Mouse (Mus musculus) heart, embryonic 13.5 days (tissue): ENCODE data around the gene Cd72. TPM values are rescaled to one million over a fixed set of nuclear protein-coding genes. Genes with fewer than 3 reads are reported as not detected.

ENCODE experiments used
- ATAC-seq: fragments of 200-750 bp; cut with Nextera tagmentation; 2 replicates; pipeline ENCODE4 v1.8.0; 2017; ENCODE audit warnings: moderate TSS enrichment; ENCODE audit not compliant: insufficient number of reproducible peaks, low FRiP score, low TSS enrichment; ENCODE audit errors: extremely low read depth
- H3K27ac ChIP-seq: fragments of 300-500 bp; sonication (generic); replicated peaks from 2 replicates; pipeline ENCODE4 v1.5.1; 2015; ENCODE audit warnings: moderate library complexity, mild to moderate bottlenecking, inconsistent platforms
- H3K27me3 ChIP-seq: fragments of 300-500 bp; sonication (generic); replicated peaks from 2 replicates; pipeline ENCODE4 v1.6.1; 2015; ENCODE audit warnings: mild to moderate bottlenecking, inconsistent platforms
- H3K36me3 ChIP-seq: fragments of 300-500 bp; sonication (generic); 2 replicates; pipeline ENCODE4 v1.6.1; 2015; ENCODE audit warnings: mild to moderate bottlenecking, inconsistent platforms
- H3K4me1 ChIP-seq: fragments of 300-500 bp; sonication (generic); 2 replicates; pipeline ENCODE4 v1.6.1; 2015; ENCODE audit warnings: inconsistent platforms
- H3K4me2 ChIP-seq: fragments of 300-500 bp; sonication (generic); 2 replicates; pipeline ENCODE4 v1.6.1; 2015; ENCODE audit warnings: inconsistent platforms, mild to moderate bottlenecking, moderate library complexity
- H3K4me3 ChIP-seq: fragments of 300-500 bp; sonication (generic); 2 replicates; pipeline ENCODE4 v1.5.1; 2015; ENCODE audit warnings: moderate library complexity, mild to moderate bottlenecking, inconsistent platforms
- H3K9ac ChIP-seq: fragments of 300-500 bp; sonication (generic); 2 replicates; pipeline ENCODE4 v1.6.1; 2015; ENCODE audit warnings: inconsistent platforms, mild to moderate bottlenecking, moderate library complexity
- H3K9me3 ChIP-seq: fragments of 300-500 bp; sonication (generic); 2 replicates; pipeline ENCODE4 v1.6.1; 2016; ENCODE audit warnings: inconsistent platforms
- WGBS: fragments of 180-500 bp; shearing (Covaris S2); methylation state at CpG from one replicate; pipeline ENCODE4 v1.1.7; 2015; ENCODE audit warnings: mixed read lengths; 5-methylcytosine and 5-hydroxymethylcytosine counted together
- polyA plus RNA-seq: library from polyadenylated mRNA; unstranded; fragments of >200 nt; fragmentation: Nextera tagmentation; extraction: Ambion mirVana; gene quantifications from 2 replicates; pipeline ENCODE4 v1.2.1, GENCODE M21; 2015

Cd72 gene
- polyA plus RNA-seq, 1 experiment from 2014 or later: 1.9 TPM

DNA sequence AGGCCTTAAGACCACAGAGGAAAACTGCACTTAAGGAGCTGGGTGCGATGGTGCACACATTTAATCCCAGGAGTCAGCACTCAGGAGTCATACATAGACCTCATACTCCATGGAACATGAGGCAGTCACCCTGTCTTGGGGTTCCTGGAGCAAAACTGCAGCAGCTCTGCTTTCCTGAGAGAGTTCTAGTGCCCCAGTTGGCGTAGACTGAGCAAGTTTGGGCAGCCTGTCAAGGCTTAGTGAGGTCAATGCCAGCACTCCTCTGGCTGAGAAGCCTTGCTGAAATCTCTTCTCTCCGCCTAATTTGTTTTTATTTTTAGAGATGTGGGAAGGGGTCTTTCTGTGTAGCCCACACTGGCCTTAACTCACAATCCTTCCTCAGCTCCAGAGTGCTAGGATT is 5.9 kb downstream of the Cd72 start:
- ATAC-seq: no peak
- H3K27ac ChIP-seq: no peak overlapping the region
- H3K4me1 ChIP-seq: peaks cover 33% of the 10 kb centered on the region
- peaks cover 43% of the 10 kb centered on the region for H3K36me3 ChIP-seq
- no peak overlapping the region for H3K4me3 ChIP-seq
- H3K27me3 ChIP-seq: peaks cover 26% of the 10 kb centered on the region
- WGBS: 87% methylated on average over 3 of the region's 3 CpGs
- no peak overlapping the region for H3K4me2 ChIP-seq
- H3K9ac ChIP-seq: no peak overlapping the region
- H3K9me3 ChIP-seq: no peaks in the 10 kb centered on the region

DNA sequence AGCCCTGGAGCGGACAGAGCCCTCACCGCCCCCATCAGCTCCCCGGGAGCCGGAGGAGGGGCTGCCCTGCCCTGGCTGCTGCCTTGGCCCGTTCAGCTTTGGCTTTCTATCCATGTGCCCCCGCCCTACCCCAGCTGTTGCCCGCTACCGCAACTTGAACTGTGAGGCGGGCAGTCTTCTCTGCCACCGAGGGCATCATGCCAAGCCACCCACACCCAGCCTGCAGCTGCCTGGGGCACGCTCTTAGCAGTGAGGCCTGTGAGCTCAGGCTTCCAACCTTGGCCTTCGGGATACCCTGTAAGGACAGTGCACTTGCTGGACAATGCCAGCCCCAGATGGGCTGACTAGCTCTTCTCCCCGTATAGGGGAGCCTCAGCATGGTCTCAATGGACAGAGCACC is 7.2 kb downstream of the Cd72 start:
- no peak overlapping the region for H3K27ac ChIP-seq
- no peak overlapping the region for H3K4me2 ChIP-seq
- H3K9me3 ChIP-seq: no peaks in the 10 kb centered on the region
- WGBS: 89% methylated on average over 13 of the region's 13 CpGs
- no peak overlapping the region for H3K9ac ChIP-seq
- peaks cover 43% of the 10 kb centered on the region for H3K36me3 ChIP-seq
- peaks cover 22% of the 10 kb centered on the region for H3K4me1 ChIP-seq
- H3K27me3 ChIP-seq: peaks cover 13% of the 10 kb centered on the region
- no peak overlapping the region for H3K4me3 ChIP-seq
- ATAC-seq: no peak

DNA sequence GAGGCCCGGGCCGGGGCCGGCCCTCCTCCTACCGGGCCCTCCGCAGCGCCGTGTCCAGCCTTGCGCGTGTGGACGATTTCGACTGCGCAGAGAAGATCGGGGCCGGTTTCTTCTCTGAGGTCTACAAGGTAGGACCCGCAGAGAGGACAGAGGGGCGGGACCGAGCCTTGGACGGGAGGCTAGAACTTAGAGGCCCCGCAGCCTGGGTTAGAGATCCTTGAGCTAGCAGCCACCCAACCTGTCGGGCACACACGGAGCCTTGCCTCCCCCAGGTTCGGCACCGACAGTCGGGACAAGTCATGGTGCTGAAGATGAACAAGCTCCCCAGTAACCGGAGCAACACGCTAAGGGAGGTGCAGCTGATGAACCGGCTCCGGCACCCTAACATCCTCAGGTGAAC is 10.9 kb downstream of the Cd72 start:
- Histone ChIP-seq H3K4me3 (peak overlapping the region; percentile 96), H3K9ac (peak overlapping the region; percentile 99), H3K27me3 (no peaks in the 10 kb centered on the region), H3K36me3 (peaks cover 40% of the 10 kb centered on the region), H3K9me3 (no peaks in the 10 kb centered on the region), H3K4me1 (peaks cover 18% of the 10 kb centered on the region), H3K4me2 (peak overlapping the region; percentile 97), H3K27ac (peak overlapping the region; percentile 96)
- WGBS: 1% methylated on average over 26 of the region's 28 CpGs
- ATAC-seq: no peak; the same call in 1 of the 2 replicates

DNA sequence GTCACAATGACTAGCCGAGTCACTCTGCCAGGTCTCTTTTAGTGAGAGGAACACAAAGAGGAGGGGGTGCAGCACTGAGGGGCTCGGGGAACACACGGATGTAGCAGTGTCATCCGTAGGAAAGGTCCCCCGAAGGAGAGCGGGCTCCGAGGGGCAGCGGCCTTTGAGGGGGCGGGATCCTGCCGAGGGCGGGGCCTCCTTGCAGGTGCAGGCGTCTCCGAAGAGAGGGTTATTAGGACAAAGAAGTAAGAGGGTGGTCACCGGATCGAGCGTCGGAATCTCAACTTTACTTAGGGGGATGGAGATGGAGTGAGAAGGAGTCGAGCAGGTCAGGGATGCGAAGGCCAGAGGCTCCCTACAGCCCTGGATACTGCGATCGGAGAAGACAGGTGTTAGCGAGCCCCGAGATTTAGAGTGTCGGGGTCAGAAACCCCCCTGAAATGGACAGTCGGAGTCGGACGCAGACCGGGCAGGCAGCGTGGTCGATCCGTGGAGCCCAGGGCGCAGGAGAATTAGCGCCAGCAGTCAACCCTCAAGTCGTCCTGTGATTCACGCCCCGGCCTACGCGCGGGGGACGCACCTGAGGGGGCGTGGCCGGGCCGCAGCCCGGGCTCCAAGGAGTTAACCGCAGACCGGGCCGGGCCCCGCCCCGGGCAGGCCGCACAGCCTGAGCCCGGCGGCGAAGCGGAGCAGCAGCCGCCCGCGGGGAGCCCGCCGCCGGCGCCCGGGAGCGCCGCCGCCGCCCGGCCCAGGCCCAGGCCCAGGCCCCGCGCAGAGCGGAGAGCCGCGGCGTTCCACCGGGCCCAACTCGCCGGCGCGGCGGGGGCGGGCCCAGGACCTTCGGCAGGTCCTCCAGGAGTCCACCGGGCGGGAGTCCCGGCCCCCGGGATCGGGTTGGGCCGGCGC is 11.7 kb downstream of the Cd72 start:
- WGBS: under 1% methylated on average over 69 of the region's 88 CpGs
- Histone ChIP-seq H3K4me2 (peak overlapping the region; percentile 97), H3K9ac (peak overlapping the region; percentile 99), H3K36me3 (peaks cover 32% of the 10 kb centered on the region), H3K27me3 (no peaks in the 10 kb centered on the region), H3K4me1 (peaks cover 18% of the 10 kb centered on the region), H3K27ac (peak overlapping the region; percentile 96), H3K4me3 (peak overlapping the region; percentile 96), H3K9me3 (no peaks in the 10 kb centered on the region)
- peak; percentile 64 for ATAC-seq

DNA sequence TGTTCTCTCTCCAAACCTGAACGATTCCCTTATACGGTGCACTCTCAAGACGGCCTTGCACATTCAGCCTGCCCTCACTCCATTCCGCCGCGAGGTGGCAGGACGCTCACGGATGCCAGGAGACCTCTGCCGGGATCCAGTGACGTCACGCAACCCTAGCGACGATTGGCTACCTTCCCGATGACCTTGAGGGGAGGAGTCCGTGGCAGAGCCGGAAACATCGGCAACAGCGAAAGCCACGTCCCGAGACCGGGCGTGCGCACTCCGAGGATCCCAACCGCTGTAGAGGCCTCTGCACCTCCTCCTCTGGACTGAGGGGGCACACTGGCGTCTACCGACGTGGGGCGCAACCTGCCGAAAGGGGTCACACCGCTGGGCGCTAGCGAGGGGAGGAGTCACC is 12.4 kb downstream of the Cd72 start:
- under 1% methylated on average over 33 of the region's 33 CpGs for WGBS
- Histone ChIP-seq H3K4me2 (peak overlapping the region; percentile 97), H3K4me3 (peak overlapping the region; percentile 96), H3K36me3 (peaks cover 25% of the 10 kb centered on the region), H3K9me3 (no peaks in the 10 kb centered on the region), H3K4me1 (peaks cover 18% of the 10 kb centered on the region), H3K27me3 (no peaks in the 10 kb centered on the region), H3K27ac (peak overlapping the region; percentile 96), H3K9ac (peak overlapping the region; percentile 99)
- ATAC-seq: peak; percentile 90

GRCm38 (mm10) chr4:43441639-43442038 is 12.8 kb downstream of the Cd72 start, which contains the start of gene Tesk1:
Gene Tesk1, plus strand, starts transcription at chr4:43441939.
- Histone ChIP-seq H3K27me3 (no peaks in the 10 kb centered on the region), H3K4me3 (peak within 1 kb of the TSS; percentile 96), H3K4me1 (peaks cover 18% of the 10 kb centered on the region), H3K4me2 (peak within 1 kb of the TSS; percentile 97), H3K9me3 (no peaks in the 10 kb centered on the region), H3K9ac (peak within 1 kb of the TSS; percentile 99), H3K27ac (peak within 1 kb of the TSS; percentile 96), H3K36me3 (peaks cover 21% of the 10 kb centered on the region)
- no peak for ATAC-seq
- WGBS: 25% methylated on average over 4 of the region's 4 CpGs

GRCm38 (mm10) chr4:43432832-43433231 is 21.6 kb downstream of the Cd72 start:
- Histone ChIP-seq H3K9me3 (no peaks in the 10 kb centered on the region), H3K4me1 (peaks cover 16% of the 10 kb centered on the region), H3K4me3 (no peak overlapping the region), H3K4me2 (no peak overlapping the region), H3K27me3 (peaks cover 21% of the 10 kb centered on the region), H3K9ac (no peak overlapping the region), H3K36me3 (no peaks in the 10 kb centered on the region), H3K27ac (no peak overlapping the region)
- no peak for ATAC-seq
- WGBS: 78% methylated on average over 1 of the region's 1 CpGs

DNA sequence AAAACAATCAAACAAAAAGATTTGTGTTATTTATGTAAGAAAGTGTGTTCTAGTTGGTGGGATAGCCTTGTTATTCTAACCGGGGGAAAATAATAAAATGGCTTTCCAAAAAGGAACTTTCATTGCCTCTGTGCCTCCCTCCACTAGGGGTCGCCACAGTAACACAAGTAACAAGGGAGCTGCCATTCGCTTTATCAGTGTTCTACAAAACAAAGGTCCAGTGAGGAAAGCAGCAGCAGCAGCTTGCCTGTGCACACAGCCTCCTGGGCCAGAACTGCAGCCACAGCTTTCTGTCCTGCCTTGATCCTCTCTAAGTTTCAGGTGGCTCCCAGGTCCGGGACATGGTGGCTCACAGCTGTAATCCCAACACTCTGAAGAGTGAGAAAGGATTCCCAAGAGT is 22.7 kb downstream of the Cd72 start:
- H3K9ac ChIP-seq: no peak overlapping the region
- 7% methylated on average over 4 of the region's 4 CpGs for WGBS
- H3K36me3 ChIP-seq: peaks cover 6% of the 10 kb centered on the region
- no peak overlapping the region for H3K4me3 ChIP-seq
- peak overlapping the region; percentile 42 for H3K4me2 ChIP-seq
- H3K9me3 ChIP-seq: no peaks in the 10 kb centered on the region
- H3K27ac ChIP-seq: peak overlapping the region; percentile 70
- peaks cover 32% of the 10 kb centered on the region for H3K27me3 ChIP-seq
- H3K4me1 ChIP-seq: peaks cover 22% of the 10 kb centered on the region
- ATAC-seq: no peak

- no peaks in the 10 kb centered on the region for H3K9me3 ChIP-seq
- peaks cover 33% of the 10 kb centered on the region for H3K36me3 ChIP-seq
- peaks cover 60% of the 10 kb centered on the region for H3K27me3 ChIP-seq
- WGBS: 6% methylated on average over 10 of the region's 10 CpGs
- no peak within 1 kb of the TSS for H3K27ac ChIP-seq
- peak within 1 kb of the TSS; percentile 11; the same call in 1 of the 2 replicates for H3K4me3 ChIP-seq
- H3K4me1 ChIP-seq: peaks cover 28% of the 10 kb centered on the region
- no peak for ATAC-seq
- peak within 1 kb of the TSS; percentile 37 for H3K9ac ChIP-seq
- H3K4me2 ChIP-seq: peak within 1 kb of the TSS; percentile 46
Measured at GRCm38 (mm10) chr4:43428946-43429345, 25.5 kb downstream of the Cd72 start, which contains the start of gene Fam166b. Gene Fam166b, minus strand, starts transcription at chr4:43429134.

GRCm38 (mm10) chr4:43428180-43428861 is 26.1 kb downstream of the Cd72 start:
- Histone ChIP-seq H3K36me3 (peaks cover 40% of the 10 kb centered on the region), H3K4me2 (peak overlapping the region; percentile 46), H3K4me3 (no peak overlapping the region), H3K9me3 (no peaks in the 10 kb centered on the region), H3K4me1 (peaks cover 28% of the 10 kb centered on the region), H3K27ac (no peak overlapping the region), H3K9ac (peak overlapping the region; percentile 37; the same call in 1 of the 2 replicates), H3K27me3 (peaks cover 66% of the 10 kb centered on the region)
- no peak; the same call in 1 of the 2 replicates for ATAC-seq
- WGBS: 37% methylated on average over 16 of the region's 16 CpGs

GRCm38 (mm10) chr4:43427501-43428179 is 26.8 kb downstream of the Cd72 start:
- Histone ChIP-seq H3K9ac (0 out of 2 replicates have a peak overlapping the region, but pooled peaks have one; percentile 1), H3K4me1 (peaks cover 28% of the 10 kb centered on the region), H3K4me2 (no peak overlapping the region; the same call in 1 of the 2 replicates), H3K9me3 (no peaks in the 10 kb centered on the region), H3K27ac (no peak overlapping the region), H3K27me3 (peaks cover 68% of the 10 kb centered on the region), H3K4me3 (no peak overlapping the region), H3K36me3 (peaks cover 46% of the 10 kb centered on the region)
- 29% methylated on average over 23 of the region's 23 CpGs for WGBS
- no peak for ATAC-seq
